Mouse (Mus musculus) erythroblast, embryonic 14.5 days (primary cell): Measurements from ENCODE around the gene Tusc2. TPM values are rescaled to one million over a fixed set of nuclear protein-coding genes. Genes with fewer than 3 reads are reported as not detected.

Source experiments
- H3K27me3 ChIP-seq: 2 replicates; pipeline ENCODE4 v1.6.1; 2012; ENCODE audit warnings: inconsistent platforms; ENCODE audit not compliant: control insufficient read depth
- H3K36me3 ChIP-seq: 2 replicates; pipeline ENCODE4 v1.6.1; 2012; ENCODE audit warnings: mild to moderate bottlenecking, inconsistent platforms; ENCODE audit not compliant: control insufficient read depth
- H3K4me1 ChIP-seq: 2 replicates; pipeline ENCODE4 v1.6.1; 2012; ENCODE audit warnings: inconsistent platforms; ENCODE audit not compliant: control insufficient read depth
- H3K4me3 ChIP-seq: replicated peaks from 2 replicates; pipeline ENCODE3; 2012; ENCODE audit warnings: moderate library complexity, mild to moderate bottlenecking, inconsistent platforms
- H3K9me3 ChIP-seq: 2 replicates; pipeline ENCODE4 v1.6.1; 2012; ENCODE audit warnings: low read length, inconsistent platforms, mixed read lengths; ENCODE audit not compliant: control insufficient read depth
- GATA1 ChIP-seq: IDR thresholded peaks from 2 replicates; pipeline ENCODE4 v1.6.1; 2012; ENCODE audit warnings: low read length, inconsistent platforms, mixed read lengths
- TAL1 ChIP-seq: IDR thresholded peaks from 3 replicates; pipeline ENCODE4 v1.6.1; 2012; ENCODE audit warnings: low read length, inconsistent platforms, mixed read lengths
- polyA plus RNA-seq: library from polyadenylated mRNA; stranded (reverse); fragments of >175 nt; gene quantifications from 2 replicates; pipeline ENCODE4 v1.2.3, GENCODE M21; 2012

Gene Tusc2
- polyA plus RNA-seq, 1 experiment: 3.7 TPM

DNA sequence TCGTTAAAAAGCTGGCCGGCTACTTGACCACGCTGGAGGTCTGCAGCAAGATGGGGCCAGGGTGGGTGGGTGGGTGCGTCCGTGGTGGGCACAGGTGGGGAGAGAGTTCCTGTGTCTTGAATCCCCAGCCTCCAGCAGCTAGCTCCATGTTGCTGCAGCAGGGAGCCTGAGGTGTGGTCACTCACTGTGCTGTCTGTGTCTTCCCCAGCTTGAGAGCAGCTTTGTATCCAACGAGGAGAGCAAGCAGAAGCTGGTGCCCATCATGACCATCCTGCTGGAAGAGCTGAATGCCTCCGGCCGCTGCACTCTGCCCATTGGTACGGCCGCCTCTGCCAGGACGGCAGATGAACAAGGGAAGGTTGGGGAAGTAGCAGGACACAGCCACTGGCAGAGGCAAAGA is 19.8 kb upstream of the Tusc2 start:
- Histone ChIP-seq H3K36me3 (peaks cover 38% of the 10 kb centered on the region), H3K9me3 (peaks cover 2% of the 10 kb centered on the region; the same call in 1 of the 2 replicates), H3K4me1 (peaks cover 71% of the 10 kb centered on the region), H3K27me3 (no peaks in the 10 kb centered on the region; the same call in 1 of the 2 replicates), H3K4me3 (no peak overlapping the region)
- no peak for TF ChIP-seq GATA1
- no peak for TF ChIP-seq TAL1

DNA sequence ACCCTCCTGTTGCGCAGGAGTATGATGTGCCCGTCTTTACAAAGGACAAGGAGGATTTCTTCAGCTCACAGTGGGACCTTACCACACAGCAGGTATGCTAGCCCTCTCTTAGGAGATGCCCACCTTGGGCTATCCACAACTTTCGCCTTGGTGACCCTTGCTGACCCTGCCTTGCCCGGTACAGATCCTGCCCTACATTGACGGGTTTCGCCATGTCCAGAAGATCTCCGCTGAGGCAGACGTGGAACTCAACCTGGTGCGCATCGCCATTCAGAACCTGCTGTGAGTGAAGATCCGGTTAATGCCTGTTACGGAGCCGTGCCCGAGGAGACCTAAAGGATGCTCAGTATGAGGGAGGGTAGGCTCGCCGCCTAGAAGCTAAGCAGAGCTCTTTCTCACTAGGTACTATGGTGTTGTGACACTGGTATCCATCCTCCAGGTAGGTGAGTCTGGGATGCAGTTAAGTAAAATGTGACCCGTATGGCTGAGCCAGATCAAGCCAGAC is 18.8 kb upstream of the Tusc2 start:
- H3K36me3 ChIP-seq: peaks cover 28% of the 10 kb centered on the region
- TF ChIP-seq TAL1 (no peak), GATA1 (no peak)
- peaks cover 2% of the 10 kb centered on the region; the same call in 1 of the 2 replicates for H3K9me3 ChIP-seq
- peaks cover 68% of the 10 kb centered on the region for H3K4me1 ChIP-seq
- no peak overlapping the region for H3K4me3 ChIP-seq
- peaks cover 7% of the 10 kb centered on the region for H3K27me3 ChIP-seq

DNA sequence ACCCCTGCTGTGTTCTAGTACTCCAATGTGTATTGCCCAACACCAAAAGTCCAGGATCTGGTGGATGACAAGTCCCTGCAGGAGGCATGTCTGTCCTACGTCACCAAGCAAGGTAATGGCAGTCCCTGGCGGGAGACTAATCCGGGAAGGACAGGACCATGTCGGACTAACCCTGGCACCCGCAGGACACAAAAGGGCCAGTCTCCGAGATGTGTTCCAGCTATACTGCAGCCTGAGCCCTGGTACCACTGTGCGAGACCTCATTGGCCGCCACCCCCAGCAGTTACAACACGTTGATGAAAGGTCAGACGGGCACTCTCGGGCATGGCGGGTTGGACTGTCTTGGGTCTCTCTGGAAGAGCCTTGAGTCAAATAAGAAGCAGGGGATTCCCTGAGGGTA is 18.3 kb upstream of the Tusc2 start:
- peaks cover 67% of the 10 kb centered on the region for H3K4me1 ChIP-seq
- no peak for TF ChIP-seq TAL1
- no peak for TF ChIP-seq GATA1
- peaks cover 12% of the 10 kb centered on the region for H3K27me3 ChIP-seq
- peaks cover 2% of the 10 kb centered on the region; the same call in 1 of the 2 replicates for H3K9me3 ChIP-seq
- H3K36me3 ChIP-seq: peaks cover 23% of the 10 kb centered on the region
- H3K4me3 ChIP-seq: no peak overlapping the region

DNA sequence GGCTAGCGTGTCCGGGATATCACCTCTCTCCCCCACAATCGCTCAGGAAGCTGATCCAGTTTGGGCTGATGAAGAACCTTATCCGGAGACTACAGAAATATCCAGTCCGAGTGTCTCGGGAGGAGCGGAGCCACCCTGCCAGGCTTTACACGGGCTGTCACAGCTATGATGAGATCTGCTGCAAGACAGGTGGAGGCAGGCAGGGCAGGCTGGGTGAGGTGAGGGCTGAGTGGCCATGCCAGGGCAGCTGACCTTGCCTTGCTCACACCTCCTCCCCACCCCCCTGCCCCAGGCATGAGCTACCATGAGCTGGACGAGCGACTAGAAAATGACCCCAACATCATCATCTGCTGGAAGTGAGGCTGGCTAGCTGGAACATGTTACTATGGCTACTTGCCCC is 17.9 kb upstream of the Tusc2 start:
- Histone ChIP-seq H3K4me1 (peaks cover 62% of the 10 kb centered on the region), H3K4me3 (no peak overlapping the region), H3K27me3 (peaks cover 15% of the 10 kb centered on the region), H3K9me3 (peaks cover 2% of the 10 kb centered on the region; the same call in 1 of the 2 replicates), H3K36me3 (peaks cover 19% of the 10 kb centered on the region)
- no peak for TF ChIP-seq TAL1
- no peak for TF ChIP-seq GATA1

DNA sequence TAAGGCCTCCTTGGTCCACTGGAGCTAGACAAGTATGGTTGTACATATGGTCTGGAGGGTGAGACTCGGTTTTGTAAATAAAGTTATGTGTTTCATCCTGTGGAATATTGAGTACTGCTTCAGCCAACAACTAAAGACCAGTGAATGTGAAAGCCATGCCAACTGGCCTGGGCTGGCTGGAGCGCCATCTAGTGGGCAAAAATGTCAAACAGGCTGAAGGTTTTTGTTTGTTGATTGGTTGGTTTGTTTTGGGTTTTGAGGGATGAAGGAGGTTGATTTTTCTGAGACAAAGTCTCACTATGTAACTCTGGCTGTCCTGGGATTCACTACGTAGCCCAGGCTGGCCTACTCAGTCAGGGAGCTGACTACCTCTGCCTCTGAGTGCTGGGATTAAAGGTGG is 17.5 kb upstream of the Tusc2 start:
- Histone ChIP-seq H3K4me1 (peaks cover 62% of the 10 kb centered on the region), H3K27me3 (peaks cover 19% of the 10 kb centered on the region), H3K4me3 (no peak overlapping the region), H3K36me3 (peaks cover 15% of the 10 kb centered on the region), H3K9me3 (peaks cover 2% of the 10 kb centered on the region; the same call in 1 of the 2 replicates)
- TF ChIP-seq GATA1: no peak
- TF ChIP-seq TAL1: no peak

DNA sequence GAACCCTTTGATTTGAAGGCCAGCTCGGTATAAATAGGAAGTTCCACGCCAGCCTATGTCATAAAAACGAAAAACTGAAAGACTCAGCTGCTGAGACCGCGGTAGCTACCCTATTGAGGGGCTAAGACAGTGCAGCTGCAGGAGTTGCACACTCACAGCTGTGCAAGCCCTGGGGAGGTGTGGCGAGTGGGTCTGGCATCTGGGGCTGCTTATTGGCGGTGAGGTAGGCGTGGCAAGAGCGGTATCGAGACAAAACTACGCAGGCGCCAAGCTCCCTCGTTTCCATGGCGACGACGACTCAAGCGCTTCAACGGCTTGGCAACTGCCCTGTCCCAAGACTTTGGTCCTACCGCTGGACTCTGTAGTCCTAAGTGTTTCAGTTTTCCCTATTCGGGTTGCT is 16.0 kb upstream of the Tusc2 start, which contains the start of gene Zmynd10:
Gene Zmynd10 (plus strand): TSS at position 273 of the 400 bp plus-strand sequence.
- peak within 1 kb of the TSS; percentile 34 for H3K4me3 ChIP-seq
- peaks cover 62% of the 10 kb centered on the region for H3K4me1 ChIP-seq
- H3K9me3 ChIP-seq: peaks cover 2% of the 10 kb centered on the region; the same call in 1 of the 2 replicates
- TF ChIP-seq GATA1 (no peak), TAL1 (no peak)
- peaks cover 33% of the 10 kb centered on the region for H3K27me3 ChIP-seq
- peaks cover 15% of the 10 kb centered on the region for H3K36me3 ChIP-seq

DNA sequence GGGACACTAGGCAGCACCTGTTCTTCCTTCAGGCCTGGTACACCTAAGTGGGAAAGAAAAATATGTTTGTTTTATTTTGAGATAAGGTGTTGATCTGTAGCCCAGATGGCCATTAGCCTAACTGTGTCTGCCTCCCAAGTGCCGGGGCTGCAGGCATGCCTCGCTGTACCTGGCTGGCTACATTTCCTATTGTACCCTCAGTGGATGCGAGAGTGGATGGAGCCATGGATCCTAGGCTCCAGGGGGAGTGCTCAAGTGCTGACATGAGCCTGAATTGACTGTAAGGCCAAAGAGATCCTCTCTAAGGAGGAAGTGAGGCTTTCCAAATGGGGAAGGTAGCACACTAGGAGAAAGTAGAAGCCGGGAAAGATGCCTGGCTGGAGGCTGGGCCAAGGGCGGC is 15.1 kb upstream of the Tusc2 start:
- peaks cover 15% of the 10 kb centered on the region for H3K36me3 ChIP-seq
- H3K4me1 ChIP-seq: peaks cover 62% of the 10 kb centered on the region

DNA sequence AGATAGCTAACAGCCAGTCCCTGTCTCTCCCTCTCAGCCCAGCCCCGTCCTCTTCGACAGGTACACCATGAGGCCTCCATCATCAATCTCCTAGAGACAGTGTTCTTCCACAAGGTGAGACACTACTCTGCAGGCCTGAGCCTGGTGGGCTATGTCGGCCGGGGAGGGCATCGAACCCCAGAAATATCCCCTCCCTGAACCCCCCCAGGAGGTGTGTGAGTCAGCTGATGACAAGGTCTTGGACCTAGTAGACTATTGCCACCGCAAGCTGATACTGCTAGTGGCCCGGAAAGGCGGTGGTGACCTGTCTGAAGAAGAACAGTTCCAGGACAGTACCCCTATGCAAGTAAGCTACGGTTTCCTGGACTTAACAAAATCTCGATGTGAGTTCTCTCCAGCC is 14.2 kb upstream of the Tusc2 start:
- H3K9me3 ChIP-seq: peaks cover 2% of the 10 kb centered on the region; the same call in 1 of the 2 replicates
- no peak for TF ChIP-seq TAL1
- no peak for TF ChIP-seq GATA1
- peaks cover 67% of the 10 kb centered on the region for H3K4me1 ChIP-seq
- peaks cover 40% of the 10 kb centered on the region for H3K27me3 ChIP-seq
- H3K4me3 ChIP-seq: no peak overlapping the region
- peaks cover 15% of the 10 kb centered on the region for H3K36me3 ChIP-seq

More for the DNA sequence above, 15.1 kb upstream of the Tusc2 start:
- H3K27me3 ChIP-seq: peaks cover 40% of the 10 kb centered on the region
- no peak overlapping the region for H3K4me3 ChIP-seq
- H3K9me3 ChIP-seq: peaks cover 2% of the 10 kb centered on the region; the same call in 1 of the 2 replicates
- TF ChIP-seq GATA1 (no peak), TAL1 (no peak)

DNA sequence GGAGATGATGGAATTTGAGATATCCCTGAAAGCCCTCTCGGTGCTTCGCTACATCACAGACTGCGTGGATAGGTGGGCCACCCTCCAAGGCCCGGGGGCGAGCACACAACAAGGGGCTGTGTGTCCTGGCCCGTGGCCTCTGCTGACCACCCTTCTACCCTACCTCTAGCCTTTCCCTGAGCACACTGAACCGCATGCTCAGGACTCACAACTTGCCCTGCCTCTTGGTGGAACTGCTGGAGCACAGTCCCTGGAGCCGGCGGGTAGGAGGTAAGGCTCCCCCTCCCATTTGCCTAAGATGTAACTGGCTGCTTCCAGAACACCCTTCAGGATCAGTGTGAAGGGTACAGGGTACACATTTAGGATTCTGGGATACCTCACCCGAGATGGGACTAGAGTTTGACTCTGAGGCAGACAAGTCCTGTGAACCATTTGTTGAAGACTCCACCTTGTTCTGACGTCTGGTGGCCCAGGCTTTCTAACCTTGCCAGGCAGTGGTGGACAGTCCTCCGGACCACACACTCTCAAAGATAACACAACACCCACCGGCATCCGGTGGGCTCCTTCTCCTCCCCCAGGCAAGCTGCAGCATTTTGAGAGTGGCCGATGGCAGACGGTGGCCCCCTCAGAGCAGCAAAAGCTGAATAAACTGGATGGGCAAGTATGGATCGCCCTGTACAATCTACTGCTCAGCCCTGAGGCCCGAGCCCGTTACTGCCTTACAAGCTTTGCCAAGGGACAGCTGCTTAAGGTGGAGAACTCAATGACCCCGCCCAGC is 13.6 kb upstream of the Tusc2 start:
- peaks cover 40% of the 10 kb centered on the region for H3K27me3 ChIP-seq
- TF ChIP-seq GATA1: no peak
- no peak for TF ChIP-seq TAL1
- H3K36me3 ChIP-seq: peaks cover 9% of the 10 kb centered on the region
- H3K9me3 ChIP-seq: no peaks in the 10 kb centered on the region
- H3K4me1 ChIP-seq: peaks cover 72% of the 10 kb centered on the region
- H3K4me3 ChIP-seq: no peak overlapping the region
